Mouse (Mus musculus): Measurements from ENCODE around the gene Tnrc6b. TPM values are rescaled to one million over a fixed set of nuclear protein-coding genes. Genes with fewer than 3 reads are reported as not detected.
"Not testable (repeated sequence)": the region's sequence is repeated elsewhere in the genome, so short reads cannot be mapped to it uniquely, and the experiment has no call there.

Tnrc6b gene
- polyA plus RNA-seq, 1 experiment from 2014 or later, result 26.8 TPM

- Histone ChIP-seq H3K4me2 (ENCODE audit: low read length) (no peak overlapping the region), H3K27ac (ENCODE audit: low read depth, low read length) (no peak overlapping the region), H3K27me3 (replicated peaks; ENCODE audit: control insufficient read depth, insufficient read depth, low read length) (no peaks in the 10 kb centered on the region), H3K4me1 (ENCODE audit: control insufficient read depth, insufficient read depth, low read depth, low read length) (peaks cover 8% of the 10 kb centered on the region), H3K9ac (ENCODE audit: low read depth, low read length) (no peak overlapping the region), H3K9me3 (ENCODE audit: control insufficient read depth, low read length) (no peaks in the 10 kb centered on the region), H3K36me3 (ENCODE audit: control insufficient read depth, insufficient read depth, low read length) (no peaks in the 10 kb centered on the region), H3K4me3 (ENCODE audit: low read length) (no peak overlapping the region)
- WGBS, result 85% methylated on average over 2 of the region's 2 CpGs
- peak; percentile 37; the same call in 1 of the 2 replicates for ATAC-seq
Observed at GRCm38 (mm10) chr15:80859366-80859765, 148.3 kb downstream of the Tnrc6b start.

- no peak overlapping the region for H3K9ac ChIP-seq (ENCODE audit: low read depth, low read length)
- H3K9me3 ChIP-seq (ENCODE audit: control insufficient read depth, low read length), result no peaks in the 10 kb centered on the region
- 89% methylated on average over 1 of the region's 1 CpGs for WGBS
- H3K36me3 ChIP-seq (ENCODE audit: control insufficient read depth, insufficient read depth, low read length), result no peaks in the 10 kb centered on the region
- no peak for ATAC-seq
- H3K27me3 ChIP-seq (replicated peaks; ENCODE audit: control insufficient read depth, insufficient read depth, low read length), result no peaks in the 10 kb centered on the region
- no peak overlapping the region for H3K27ac ChIP-seq (ENCODE audit: low read depth, low read length)
- H3K4me3 ChIP-seq (ENCODE audit: low read length), result no peak overlapping the region
- H3K4me2 ChIP-seq (ENCODE audit: low read length), result no peak overlapping the region
- no peaks in the 10 kb centered on the region; the same call in none of the 2 replicates for H3K4me1 ChIP-seq (ENCODE audit: control insufficient read depth, insufficient read depth, low read depth, low read length)
Observed at GRCm38 (mm10) chr15:80861302-80861701, 150.2 kb downstream of the Tnrc6b start.

GRCm38 (mm10) chr15:80862027-80862426 is 150.9 kb downstream of the Tnrc6b start:
- no peaks in the 10 kb centered on the region for H3K36me3 ChIP-seq (ENCODE audit: control insufficient read depth, insufficient read depth, low read length)
- H3K9me3 ChIP-seq (ENCODE audit: control insufficient read depth, low read length), result no peaks in the 10 kb centered on the region
- no peak overlapping the region for H3K4me2 ChIP-seq (ENCODE audit: low read length)
- H3K4me3 ChIP-seq (ENCODE audit: low read length), result no peak overlapping the region
- ATAC-seq, result peak; percentile 54; the same call in 1 of the 2 replicates
- no peaks in the 10 kb centered on the region for H3K27me3 ChIP-seq (replicated peaks; ENCODE audit: control insufficient read depth, insufficient read depth, low read length)
- WGBS, result 40% methylated on average over 2 of the region's 2 CpGs
- no peak overlapping the region for H3K27ac ChIP-seq (ENCODE audit: low read depth, low read length)
- no peaks in the 10 kb centered on the region; the same call in none of the 2 replicates for H3K4me1 ChIP-seq (ENCODE audit: control insufficient read depth, insufficient read depth, low read depth, low read length)
- no peak overlapping the region for H3K9ac ChIP-seq (ENCODE audit: low read depth, low read length)

- not testable (repeated sequence) for H3K4me2 ChIP-seq (ENCODE audit: low read length); H3K27ac ChIP-seq (ENCODE audit: low read depth, low read length); ATAC-seq; H3K27me3 ChIP-seq (replicated peaks; ENCODE audit: control insufficient read depth, insufficient read depth, low read length); H3K9ac ChIP-seq (ENCODE audit: low read depth, low read length); H3K9me3 ChIP-seq (ENCODE audit: control insufficient read depth, low read length); H3K4me3 ChIP-seq (ENCODE audit: low read length); H3K4me1 ChIP-seq (ENCODE audit: control insufficient read depth, insufficient read depth, low read depth, low read length); H3K36me3 ChIP-seq (ENCODE audit: control insufficient read depth, insufficient read depth, low read length)
- 89% methylated on average over 4 of the region's 4 CpGs for WGBS
Observed at GRCm38 (mm10) chr15:80868603-80869002, 157.5 kb downstream of the Tnrc6b start.

GRCm38 (mm10) chr15:80874726-80875125 is 163.6 kb downstream of the Tnrc6b start:
- H3K27me3 ChIP-seq (replicated peaks; ENCODE audit: control insufficient read depth, insufficient read depth, low read length), result no peaks in the 10 kb centered on the region
- no peak overlapping the region for H3K4me2 ChIP-seq (ENCODE audit: low read length)
- H3K9ac ChIP-seq (ENCODE audit: low read depth, low read length), result no peak overlapping the region
- H3K36me3 ChIP-seq (ENCODE audit: control insufficient read depth, insufficient read depth, low read length), result peaks cover 20% of the 10 kb centered on the region
- no peak for ATAC-seq
- no peak overlapping the region for H3K27ac ChIP-seq (ENCODE audit: low read depth, low read length)
- no peaks in the 10 kb centered on the region for H3K9me3 ChIP-seq (ENCODE audit: control insufficient read depth, low read length)
- WGBS, result 64% methylated on average over 3 of the region's 3 CpGs
- no peaks in the 10 kb centered on the region for H3K4me1 ChIP-seq (ENCODE audit: control insufficient read depth, insufficient read depth, low read depth, low read length)
- H3K4me3 ChIP-seq (ENCODE audit: low read length), result no peak overlapping the region

- H3K4me1 ChIP-seq (ENCODE audit: control insufficient read depth, insufficient read depth, low read depth, low read length), result no peaks in the 10 kb centered on the region
- H3K36me3 ChIP-seq (ENCODE audit: control insufficient read depth, insufficient read depth, low read length), result peaks cover 34% of the 10 kb centered on the region
- ATAC-seq, result no peak
- no peaks in the 10 kb centered on the region for H3K27me3 ChIP-seq (replicated peaks; ENCODE audit: control insufficient read depth, insufficient read depth, low read length)
- no peaks in the 10 kb centered on the region for H3K9me3 ChIP-seq (ENCODE audit: control insufficient read depth, low read length)
- H3K27ac ChIP-seq (ENCODE audit: low read depth, low read length), result no peak overlapping the region
- no peak overlapping the region for H3K4me2 ChIP-seq (ENCODE audit: low read length)
- no peak overlapping the region for H3K4me3 ChIP-seq (ENCODE audit: low read length)
- WGBS, result 70% methylated on average over 21 of the region's 21 CpGs
- H3K9ac ChIP-seq (ENCODE audit: low read depth, low read length), result no peak overlapping the region
Observed at GRCm38 (mm10) chr15:80876231-80876630, 165.1 kb downstream of the Tnrc6b start.

GRCm38 (mm10) chr15:80884095-80884494 is 173.0 kb downstream of the Tnrc6b start:
- H3K4me2 ChIP-seq (ENCODE audit: low read length), result no peak overlapping the region
- ATAC-seq, result no peak
- H3K27ac ChIP-seq (ENCODE audit: low read depth, low read length), result no peak overlapping the region
- H3K4me3 ChIP-seq (ENCODE audit: low read length), result no peak overlapping the region
- H3K4me1 ChIP-seq (ENCODE audit: control insufficient read depth, insufficient read depth, low read depth, low read length), result no peaks in the 10 kb centered on the region
- no peaks in the 10 kb centered on the region for H3K9me3 ChIP-seq (ENCODE audit: control insufficient read depth, low read length)
- no peaks in the 10 kb centered on the region for H3K27me3 ChIP-seq (replicated peaks; ENCODE audit: control insufficient read depth, insufficient read depth, low read length)
- 90% methylated on average over 8 of the region's 8 CpGs for WGBS
- no peak overlapping the region for H3K9ac ChIP-seq (ENCODE audit: low read depth, low read length)
- peaks cover 46% of the 10 kb centered on the region for H3K36me3 ChIP-seq (ENCODE audit: control insufficient read depth, insufficient read depth, low read length)

GRCm38 (mm10) chr15:80886361-80887156 is 175.4 kb downstream of the Tnrc6b start:
- Histone ChIP-seq H3K27ac (ENCODE audit: low read depth, low read length) (no peak overlapping the region), H3K36me3 (ENCODE audit: control insufficient read depth, insufficient read depth, low read length) (peaks cover 33% of the 10 kb centered on the region), H3K9ac (ENCODE audit: low read depth, low read length) (no peak overlapping the region), H3K4me1 (ENCODE audit: control insufficient read depth, insufficient read depth, low read depth, low read length) (no peaks in the 10 kb centered on the region), H3K4me3 (ENCODE audit: low read length) (no peak overlapping the region), H3K9me3 (ENCODE audit: control insufficient read depth, low read length) (no peaks in the 10 kb centered on the region), H3K27me3 (replicated peaks; ENCODE audit: control insufficient read depth, insufficient read depth, low read length) (no peaks in the 10 kb centered on the region), H3K4me2 (ENCODE audit: low read length) (no peak overlapping the region)
- WGBS, result 83% methylated on average over 1 of the region's 1 CpGs
- no peak for ATAC-seq

GRCm38 (mm10) chr15:80892341-80892740 is 181.2 kb downstream of the Tnrc6b start:
- no peak for ATAC-seq
- H3K4me2 ChIP-seq (ENCODE audit: low read length), result no peak overlapping the region
- H3K9me3 ChIP-seq (ENCODE audit: control insufficient read depth, low read length), result no peaks in the 10 kb centered on the region
- peaks cover 46% of the 10 kb centered on the region for H3K36me3 ChIP-seq (ENCODE audit: control insufficient read depth, insufficient read depth, low read length)
- H3K27me3 ChIP-seq (replicated peaks; ENCODE audit: control insufficient read depth, insufficient read depth, low read length), result no peaks in the 10 kb centered on the region
- H3K4me1 ChIP-seq (ENCODE audit: control insufficient read depth, insufficient read depth, low read depth, low read length), result no peaks in the 10 kb centered on the region
- WGBS, result 94% methylated on average over 3 of the region's 3 CpGs
- H3K4me3 ChIP-seq (ENCODE audit: low read length), result no peak overlapping the region
- no peak overlapping the region for H3K27ac ChIP-seq (ENCODE audit: low read depth, low read length)
- no peak overlapping the region for H3K9ac ChIP-seq (ENCODE audit: low read depth, low read length)
